Mouse (Mus musculus) lung, postnatal 0 days (tissue): ENCODE measurements around the gene Esyt1. TPM values are rescaled to one million over a fixed set of nuclear protein-coding genes. Genes with fewer than 3 reads are reported as not detected.
A peak's percentile ranks its signal among the peaks of the same experiment; 100 is the strongest.

ENCODE experiments used
- ATAC-seq: fragments of 200-750 bp; cut with Nextera tagmentation; 2 replicates; pipeline ENCODE4 v1.8.0; 2017; ENCODE audit warnings: moderate library complexity
- DNase-seq: peaks from one replicate; pipeline ENCODE4 v3.0.0-alpha.2; 2016; ENCODE audit warnings: low spot score
- H3K27ac ChIP-seq: fragments of 300-500 bp; sonication (generic); 2 replicates; pipeline ENCODE4 v1.5.1; 2014; ENCODE audit warnings: antibody characterized with exemption, mild to moderate bottlenecking, low read length, mixed read lengths
- H3K27me3 ChIP-seq: fragments of 300-500 bp; sonication (generic); replicated peaks from 2 replicates; pipeline ENCODE4 v1.6.1; 2014; ENCODE audit warnings: low read length, mixed read lengths; ENCODE audit not compliant: insufficient read depth
- H3K36me3 ChIP-seq: fragments of 300-500 bp; sonication (generic); 2 replicates; pipeline ENCODE4 v1.6.1; 2014; ENCODE audit warnings: low read length, mixed read lengths; ENCODE audit not compliant: insufficient read depth
- H3K4me1 ChIP-seq: fragments of 300-500 bp; sonication (generic); 2 replicates; pipeline ENCODE4 v1.6.1; 2014; ENCODE audit warnings: antibody characterized with exemption, low read depth, low read length, mixed read lengths; ENCODE audit not compliant: insufficient read depth
- H3K4me2 ChIP-seq: fragments of 300-500 bp; sonication (generic); replicated peaks from 2 replicates; pipeline ENCODE4 v1.6.1; 2014; ENCODE audit warnings: low read depth, mild to moderate bottlenecking, low read length, moderate library complexity, mixed read lengths
- H3K4me3 ChIP-seq: fragments of 300-500 bp; sonication (generic); 2 replicates; pipeline ENCODE4 v1.5.1; 2014; ENCODE audit warnings: low read depth, low read length
- H3K9ac ChIP-seq: fragments of 300-500 bp; sonication (generic); replicated peaks from 2 replicates; pipeline ENCODE4 v1.6.1; 2014; ENCODE audit warnings: low read depth, mild to moderate bottlenecking
- H3K9me3 ChIP-seq: fragments of 300-500 bp; sonication (generic); 2 replicates; pipeline ENCODE4 v1.6.1; 2016; ENCODE audit warnings: low read length, mixed read lengths
- CTCF ChIP-seq: IDR thresholded peaks from 2 replicates; pipeline ENCODE4 v1.5.1; 2016; ENCODE audit warnings: antibody characterized with exemption, mild to moderate bottlenecking
- EP300 ChIP-seq: IDR thresholded peaks from 2 replicates; pipeline ENCODE4 v1.6.1; 2016; ENCODE audit warnings: antibody characterized with exemption, mild to moderate bottlenecking, control low read depth
- WGBS: fragments of 180-500 bp; shearing (Covaris S2); extraction: QIAGEN DNeasy Blood & Tissue Kit; methylation state at CpG from one replicate; pipeline ENCODE4 v1.1.7; 2014; 5-methylcytosine and 5-hydroxymethylcytosine counted together
- polyA plus RNA-seq: library from polyadenylated mRNA; unstranded; fragments of >200 nt; fragmentation: Nextera tagmentation; extraction: Ambion mirVana; gene quantifications from 2 replicates; pipeline ENCODE4 v1.2.1, GENCODE M21; 2015

Esyt1 gene
- polyA plus RNA-seq, 1 experiment from 2014 or later: 31.1 TPM

GRCm38 (mm10) chr10:128504012-128504411 lies 21.7 kb downstream of the Esyt1 start:
- WGBS: 70% methylated on average over 3 of the region's 3 CpGs
- H3K9ac ChIP-seq: no peak overlapping the region
- H3K4me1 ChIP-seq: 0 out of 2 replicates have a peak, but pooled peaks cover under 1% of the 10 kb centered on the region
- no peak for TF ChIP-seq EP300
- TF ChIP-seq CTCF: no peak
- no peaks in the 10 kb centered on the region for H3K27me3 ChIP-seq
- ATAC-seq: no peak
- no peak overlapping the region for H3K4me3 ChIP-seq
- no peak overlapping the region for H3K27ac ChIP-seq
- no peaks in the 10 kb centered on the region for H3K9me3 ChIP-seq
- no peak for DNase-seq
- no peaks in the 10 kb centered on the region for H3K36me3 ChIP-seq
- no peak overlapping the region for H3K4me2 ChIP-seq

- DNase-seq: no peak
- H3K9me3 ChIP-seq: no peaks in the 10 kb centered on the region
- no peaks in the 10 kb centered on the region for H3K36me3 ChIP-seq
- no peak overlapping the region for H3K4me2 ChIP-seq
- TF ChIP-seq CTCF (no peak), EP300 (no peak)
- H3K27ac ChIP-seq: no peak overlapping the region
- no peaks in the 10 kb centered on the region for H3K4me1 ChIP-seq
- H3K9ac ChIP-seq: no peak overlapping the region
- H3K27me3 ChIP-seq: no peaks in the 10 kb centered on the region
- no peak for ATAC-seq
- WGBS: 81% methylated on average over 8 of the region's 8 CpGs
- no peak overlapping the region for H3K4me3 ChIP-seq
Measured at GRCm38 (mm10) chr10:128503532-128503931, 22.1 kb downstream of the Esyt1 start.

DNA sequence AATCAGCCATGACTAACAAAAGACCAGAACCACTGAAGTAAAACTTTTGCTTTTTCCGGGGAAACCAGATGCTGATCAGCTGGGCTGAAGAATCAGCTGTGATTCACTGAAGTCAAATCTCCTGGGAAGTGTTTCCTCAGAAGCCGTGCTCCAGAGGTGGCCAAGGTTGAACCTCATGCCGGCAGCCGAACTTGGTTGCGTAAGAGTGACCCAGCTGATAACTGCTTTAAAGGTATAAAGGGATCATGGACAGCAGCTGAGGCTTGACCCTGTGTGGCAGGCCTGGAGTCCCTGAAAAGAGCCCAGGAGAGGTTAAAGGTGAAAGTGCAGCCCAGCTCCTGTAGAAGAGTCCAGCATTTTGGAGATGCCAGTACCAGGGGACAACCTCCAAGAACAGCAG lies 23.3 kb downstream of the Esyt1 start:
- 59% methylated on average over 5 of the region's 5 CpGs for WGBS
- TF ChIP-seq CTCF: no peak
- TF ChIP-seq EP300: no peak
- Histone ChIP-seq H3K36me3 (no peaks in the 10 kb centered on the region), H3K4me1 (peaks cover 5% of the 10 kb centered on the region; the same call in 1 of the 2 replicates), H3K9me3 (no peaks in the 10 kb centered on the region), H3K27me3 (no peaks in the 10 kb centered on the region), H3K4me2 (no peak overlapping the region), H3K27ac (no peak overlapping the region), H3K4me3 (no peak overlapping the region), H3K9ac (no peak overlapping the region)
- ATAC-seq (no peak), DNase-seq (no peak)

- under 1% methylated on average over 21 of the region's 21 CpGs for WGBS
- peak; percentile 11; the same call in 1 of the 2 replicates for TF ChIP-seq EP300
- no peak for TF ChIP-seq CTCF
- Histone ChIP-seq H3K36me3 (no peaks in the 10 kb centered on the region), H3K27me3 (no peaks in the 10 kb centered on the region), H3K4me3 (peak overlapping the region; percentile 48), H3K4me1 (peaks cover 5% of the 10 kb centered on the region; the same call in 1 of the 2 replicates), H3K9ac (peak overlapping the region; percentile 9), H3K9me3 (no peaks in the 10 kb centered on the region), H3K27ac (peak overlapping the region; percentile 90), H3K4me2 (peak overlapping the region; percentile 60)
- peak; percentile 84 for DNase-seq
- peak; percentile 37 for ATAC-seq
Measured at GRCm38 (mm10) chr10:128499116-128499671, 26.5 kb downstream of the Esyt1 start.

GRCm38 (mm10) chr10:128498590-128498989 lies 27.1 kb downstream of the Esyt1 start, which contains the start of gene Myl6b:
Gene Myl6b (minus strand): TSS chr10:128498685.
- Histone ChIP-seq H3K27me3 (no peaks in the 10 kb centered on the region), H3K4me2 (peak within 1 kb of the TSS; percentile 60), H3K4me3 (peak within 1 kb of the TSS; percentile 48), H3K27ac (peak within 1 kb of the TSS; percentile 90), H3K9ac (peak within 1 kb of the TSS; percentile 9), H3K9me3 (no peaks in the 10 kb centered on the region), H3K36me3 (no peaks in the 10 kb centered on the region), H3K4me1 (peaks cover 5% of the 10 kb centered on the region; the same call in 1 of the 2 replicates)
- TF ChIP-seq CTCF (no peak), EP300 (0 out of 2 replicates have a peak, but pooled peaks have one; percentile 59)
- DNase-seq (peak; percentile 99), ATAC-seq (peak; percentile 93)
- under 1% methylated on average over 27 of the region's 27 CpGs for WGBS

DNA sequence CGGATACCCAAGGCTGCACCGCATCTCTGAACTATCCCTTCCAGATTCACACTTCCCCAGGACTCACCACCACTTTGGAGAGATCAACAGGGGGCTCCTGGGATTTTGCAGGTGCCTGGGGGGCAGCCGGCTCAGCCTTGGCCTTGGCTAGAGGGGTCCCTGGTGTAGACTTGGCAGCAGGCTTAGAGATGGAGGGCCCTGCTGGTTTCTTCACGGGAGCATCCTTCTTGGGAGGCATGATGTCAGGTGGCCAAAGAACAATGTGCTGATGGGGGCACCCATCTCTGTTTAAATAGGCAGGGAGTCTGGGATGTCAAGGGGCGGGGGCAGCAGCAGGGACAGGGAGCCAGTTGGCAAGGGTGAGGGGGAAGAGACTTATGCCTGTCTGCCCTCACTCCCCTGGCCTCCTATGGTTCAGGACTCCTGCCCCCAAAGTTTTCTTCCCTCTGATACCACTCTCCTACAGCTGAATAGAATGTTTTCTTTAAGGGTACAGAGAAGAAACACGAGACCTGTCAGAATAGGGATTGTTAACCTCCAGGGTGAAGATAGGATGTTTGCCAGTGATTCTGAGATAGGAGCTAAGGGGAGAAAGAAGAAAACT lies 28.4 kb downstream of the Esyt1 start:
- DNase-seq: no peak
- no peak for TF ChIP-seq EP300
- TF ChIP-seq CTCF: no peak
- no peaks in the 10 kb centered on the region for H3K9me3 ChIP-seq
- ATAC-seq: no peak
- H3K27me3 ChIP-seq: no peaks in the 10 kb centered on the region
- H3K4me1 ChIP-seq: peaks cover 5% of the 10 kb centered on the region; the same call in 1 of the 2 replicates
- WGBS: 36% methylated on average over 6 of the region's 6 CpGs
- H3K4me2 ChIP-seq: no peak overlapping the region
- no peak overlapping the region for H3K27ac ChIP-seq
- H3K36me3 ChIP-seq: no peaks in the 10 kb centered on the region
- no peak overlapping the region for H3K9ac ChIP-seq
- H3K4me3 ChIP-seq: no peak overlapping the region
